Mouse (Mus musculus): Measurements from ENCODE around the gene Oit1.

The Oit1 gene

DNA sequence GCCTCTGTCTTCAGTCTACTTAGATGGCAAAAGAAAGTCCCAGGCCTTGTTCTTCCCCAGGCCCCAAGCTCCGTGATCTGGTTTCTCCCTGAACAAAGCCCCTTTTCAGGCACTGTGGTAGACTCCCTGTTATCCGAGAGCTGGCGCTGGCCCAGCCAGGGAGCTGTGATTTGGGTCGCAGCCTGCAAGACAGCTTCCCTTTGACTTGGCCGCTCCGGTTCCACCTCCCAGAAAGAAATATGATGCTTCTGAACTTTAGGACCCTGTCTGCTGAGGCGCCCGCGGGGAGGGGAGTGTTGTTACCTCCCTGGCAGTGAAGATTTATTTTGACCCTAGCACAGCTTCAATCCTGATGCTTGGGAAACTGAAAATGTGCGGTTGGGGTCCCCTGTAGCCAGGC is 42.6 kb downstream of the Oit1 start:
- DNase-seq, result peak in 1 of 2 experiments; percentile 53

GRCm38 (mm10) chr14:8334511-8334910 is 44.0 kb downstream of the Oit1 start:
- peak; percentile 75 to 77 for DNase-seq

DNA sequence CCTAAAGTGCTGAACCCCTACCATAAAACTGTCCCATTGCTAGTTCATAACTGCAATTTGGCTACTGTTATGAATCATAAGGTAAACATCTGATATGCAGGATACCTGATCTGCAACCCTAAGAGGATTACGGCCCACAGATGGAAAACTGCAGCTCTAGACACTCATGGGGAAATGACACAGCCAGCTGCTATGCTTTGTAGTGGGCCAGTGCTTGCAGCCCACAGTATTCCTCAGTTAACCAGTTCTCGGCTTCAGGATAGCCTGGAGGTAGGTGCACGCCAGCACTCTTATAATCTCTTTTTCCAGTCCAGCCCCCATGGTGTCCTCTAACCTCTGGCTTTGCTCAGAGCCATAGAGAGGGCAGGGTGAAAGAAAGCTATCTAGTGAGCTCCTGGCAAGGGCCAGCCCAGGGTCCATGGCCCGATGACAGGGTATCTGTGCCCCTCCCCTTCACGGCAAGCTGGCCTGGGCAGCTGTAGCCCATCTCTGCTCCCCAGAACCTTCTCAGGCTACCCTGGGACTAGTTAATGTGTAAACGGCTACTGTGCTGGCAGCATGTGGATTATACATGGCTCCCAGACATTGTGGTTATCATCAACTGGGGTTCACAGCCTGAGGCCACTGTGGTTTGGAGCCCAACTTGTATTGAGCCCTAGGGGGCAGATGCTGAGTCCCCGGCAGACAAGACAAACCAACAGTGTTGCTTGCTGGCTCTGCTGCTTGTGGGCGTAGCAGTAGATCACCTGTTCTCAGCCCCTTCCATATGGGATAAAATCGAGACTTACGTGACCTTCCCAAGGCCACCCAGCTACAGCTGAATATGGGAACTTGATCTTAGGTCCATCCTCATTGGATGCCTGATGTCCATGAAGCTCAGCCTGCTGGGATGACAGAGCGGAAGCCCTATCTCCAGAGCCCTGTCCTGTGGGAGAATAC is 46.0 kb downstream of the Oit1 start:
- DNase-seq, result no peak

- peak; percentile 89 for DNase-seq
Measured at GRCm38 (mm10) chr14:8331307-8331905, 47.1 kb downstream of the Oit1 start.

- no peak for DNase-seq
Measured at GRCm38 (mm10) chr14:8330390-8330789, 48.2 kb downstream of the Oit1 start.

DNA sequence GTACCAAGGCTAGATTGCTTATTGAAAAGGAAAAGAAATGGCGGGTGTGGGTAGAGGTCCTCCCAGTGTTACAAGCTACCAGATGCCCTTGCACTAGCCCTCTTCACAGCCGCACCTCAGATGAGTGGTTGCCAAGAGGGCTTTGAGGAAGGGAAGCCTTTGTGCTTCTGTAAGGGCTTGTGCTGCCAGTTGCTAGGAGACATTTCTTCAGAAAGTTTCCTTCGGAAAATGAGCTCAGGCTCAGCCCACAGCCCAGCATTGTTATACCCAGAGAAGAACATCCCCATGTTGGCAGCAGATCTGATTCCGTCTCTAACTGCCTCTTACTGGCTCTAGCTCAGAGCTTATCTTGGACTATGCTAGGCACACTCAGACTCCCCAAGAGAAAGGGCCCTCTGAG is 49.0 kb downstream of the Oit1 start:
- DNase-seq, result peak in 1 of 2 experiments; percentile 12

DNA sequence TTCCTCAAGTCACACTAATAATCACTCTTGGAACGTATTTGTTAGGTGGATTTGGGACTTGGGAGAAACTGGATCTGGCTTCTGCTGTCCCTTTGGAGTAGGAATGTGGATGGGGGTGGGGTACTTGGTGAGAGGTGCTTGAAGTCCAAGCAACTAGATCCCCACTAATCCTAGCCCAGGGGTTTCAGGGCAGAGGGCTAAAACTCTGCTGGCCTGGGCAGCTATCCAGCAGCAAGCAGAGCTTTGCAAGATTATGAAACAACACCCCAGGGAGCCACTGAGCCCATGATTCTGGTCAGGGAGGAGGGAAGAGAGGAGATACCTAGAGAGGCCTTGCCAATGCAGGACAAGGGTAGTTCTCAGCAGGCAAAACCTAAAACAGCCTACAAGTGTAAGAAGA is 51.2 kb downstream of the Oit1 start:
- peak in 1 of 2 experiments; percentile 22 for DNase-seq

- DNase-seq, result no peak
Measured at GRCm38 (mm10) chr14:8326961-8327360, 51.6 kb downstream of the Oit1 start.

DNA sequence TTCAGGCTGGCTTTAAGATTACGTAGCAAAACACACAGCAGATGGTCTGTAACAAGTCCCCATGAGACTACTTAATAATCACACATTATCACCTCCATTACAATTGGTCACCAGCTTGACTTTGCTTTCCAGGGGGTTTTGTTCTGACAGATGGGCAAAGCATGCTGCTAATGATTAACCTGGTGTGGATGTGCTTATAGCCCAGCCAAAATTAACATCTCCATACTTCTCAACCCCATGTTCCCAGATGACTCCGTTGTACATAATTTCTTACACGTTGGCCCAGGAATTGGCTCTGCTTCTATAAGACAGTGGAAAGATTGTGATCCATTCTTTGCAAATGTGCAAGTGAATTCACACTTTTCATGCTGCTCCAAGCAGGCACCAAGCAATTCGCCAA is 52.8 kb downstream of the Oit1 start:
- DNase-seq, result no peak

- DNase-seq, result peak in 1 of 2 experiments; percentile 19
Measured at GRCm38 (mm10) chr14:8320528-8320927, 58.0 kb downstream of the Oit1 start.

DNA sequence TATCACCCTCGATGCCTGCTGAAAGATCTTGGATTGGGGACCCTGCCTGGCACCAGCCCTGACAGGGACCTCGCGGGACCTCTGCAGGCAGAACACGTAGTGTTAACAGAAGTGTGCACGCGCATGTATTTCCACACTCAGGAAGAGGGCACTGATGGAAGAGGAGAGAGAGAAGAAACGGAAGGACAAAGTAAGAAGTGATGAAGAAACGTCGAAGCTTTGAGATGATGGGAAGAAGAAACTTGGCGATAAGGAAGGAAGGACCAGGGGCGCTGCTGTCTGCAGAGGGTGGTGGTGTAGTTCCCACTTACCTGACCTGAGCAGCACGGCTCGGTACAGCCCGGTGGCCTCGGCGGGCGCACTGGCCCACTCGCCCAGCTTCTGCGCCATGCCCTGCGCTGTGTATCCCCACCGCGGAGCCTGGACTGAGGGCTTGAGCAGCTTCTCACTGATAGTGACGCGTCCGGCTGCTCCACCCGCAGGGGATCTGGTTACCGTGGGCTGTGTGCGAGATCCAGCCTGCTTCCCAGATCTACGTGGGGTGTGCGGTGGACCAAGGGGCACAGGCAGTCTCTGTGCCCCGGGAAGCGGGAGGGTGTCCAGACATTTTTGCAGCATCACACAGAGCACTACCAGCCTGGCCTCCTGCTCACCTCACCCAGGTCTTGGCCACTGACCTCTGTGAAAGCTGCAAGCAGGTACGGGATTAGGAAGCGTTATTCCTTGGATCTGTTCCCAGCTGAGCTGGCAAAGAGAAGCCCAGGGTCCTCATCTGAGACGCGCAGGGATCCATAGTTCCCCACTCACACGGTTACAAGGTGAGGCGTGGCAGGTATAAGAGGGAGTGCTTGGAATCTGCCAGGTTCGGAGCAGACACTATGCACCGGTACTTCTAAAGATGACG is 61.1 kb downstream of the Oit1 start, which contains the start of gene Fam107a:
TSS of gene Fam107a (minus strand) at position 830 of the 904 bp plus-strand sequence.
- peak; percentile 20 to 32 for DNase-seq

- peak in 1 of 2 experiments; percentile 29 for DNase-seq
Measured at GRCm38 (mm10) chr14:8316366-8317193, 62.0 kb downstream of the Oit1 start.

GRCm38 (mm10) chr14:8315169-8315568 is 63.4 kb downstream of the Oit1 start:
- no peak for DNase-seq

DNA sequence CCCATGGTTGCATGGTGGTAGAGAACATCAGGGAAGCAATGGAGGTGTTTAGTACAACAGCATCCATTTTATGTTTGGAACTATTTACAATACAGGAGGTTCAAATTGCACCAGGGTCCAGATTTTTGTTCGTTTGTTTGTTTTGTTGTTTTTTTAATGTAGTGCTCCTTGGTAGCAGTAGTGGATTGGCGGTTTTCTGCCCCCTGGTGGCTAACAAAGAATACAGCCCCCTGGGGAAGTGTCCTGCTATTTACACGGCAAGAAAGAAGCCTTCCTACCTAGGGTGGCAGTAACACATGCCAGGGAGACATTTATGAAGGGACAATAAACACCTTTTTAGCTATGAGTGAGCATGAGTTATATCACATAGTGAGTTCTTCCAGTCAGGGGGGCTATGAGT is 64.0 kb downstream of the Oit1 start:
- DNase-seq, result peak; percentile 40 to 52

DNA sequence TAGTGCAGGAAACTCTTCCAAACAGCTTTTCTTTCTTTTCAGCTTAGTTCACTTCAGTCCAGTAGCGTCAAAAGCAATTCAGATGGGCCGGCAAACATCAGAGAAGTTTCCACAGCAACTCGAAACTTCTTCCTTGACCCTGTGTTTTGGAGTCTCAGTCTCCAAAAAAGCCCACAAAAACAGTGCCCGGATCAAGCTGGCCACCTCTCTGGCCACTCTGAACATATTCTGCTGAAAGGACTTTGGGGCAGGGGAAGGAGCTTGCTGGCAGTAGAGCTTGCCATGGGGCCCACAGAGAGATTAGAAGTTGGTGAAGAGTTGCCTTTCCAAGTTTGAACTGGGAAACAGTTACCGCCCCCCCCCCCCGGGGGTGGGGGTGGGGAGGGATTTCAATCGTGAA is 64.7 kb downstream of the Oit1 start:
- DNase-seq, result peak in 1 of 2 experiments; percentile 39

GRCm38 (mm10) chr14:8309621-8310141 is 68.9 kb downstream of the Oit1 start:
- peak in 1 of 2 experiments; percentile 27 for DNase-seq

GRCm38 (mm10) chr14:8308650-8309049 is 69.9 kb downstream of the Oit1 start:
- DNase-seq, result peak in 1 of 2 experiments; percentile 19

- no peak for DNase-seq
Measured at GRCm38 (mm10) chr14:8306884-8307283, 71.7 kb downstream of the Oit1 start.

- DNase-seq, result no peak
Measured at GRCm38 (mm10) chr14:8305014-8305413, 73.5 kb downstream of the Oit1 start.

DNA sequence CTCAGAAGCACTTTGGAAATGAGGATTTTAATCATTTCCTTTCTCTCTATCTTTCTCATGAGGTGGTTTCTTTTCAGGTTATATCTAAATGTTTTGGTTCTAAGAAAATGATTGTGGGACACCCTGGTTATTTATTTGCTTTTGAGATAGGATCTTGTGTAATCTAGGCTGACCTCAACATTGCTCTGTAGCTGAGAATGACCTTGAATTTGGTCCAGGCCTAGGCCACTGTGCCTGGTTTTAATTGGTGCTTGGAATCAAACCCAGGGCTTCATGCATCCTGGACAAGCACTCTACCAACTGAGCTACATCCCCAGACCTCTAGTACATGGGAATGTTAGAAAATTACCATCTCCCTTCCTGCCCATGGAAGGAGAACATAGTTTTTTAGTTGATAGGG is 74.5 kb downstream of the Oit1 start:
- DNase-seq, result no peak

DNA sequence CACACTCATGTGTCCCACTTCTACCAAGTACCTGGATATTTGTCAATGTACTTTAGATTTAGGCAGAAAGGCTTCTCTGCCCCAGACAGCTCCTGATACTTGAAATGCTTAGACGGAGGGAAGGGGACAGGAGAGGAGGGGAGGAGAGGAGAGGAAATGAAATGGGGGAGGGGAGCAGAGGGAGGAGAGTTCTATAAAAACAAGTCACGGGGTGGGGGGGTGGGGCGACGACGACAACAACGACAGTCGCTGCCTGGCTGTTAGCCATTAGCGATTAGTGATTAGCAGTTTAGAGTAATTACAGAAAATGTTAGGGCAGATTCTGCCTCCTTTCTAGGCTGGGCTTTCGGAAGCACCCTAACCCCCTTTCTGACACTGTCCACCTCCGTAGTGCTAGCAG is 75.9 kb downstream of the Oit1 start:
- no peak for DNase-seq

- peak; percentile 73 to 77 for DNase-seq
Measured at GRCm38 (mm10) chr14:8300281-8300680, 78.3 kb downstream of the Oit1 start.
